ENCODE assay signal across 8 mouse cellular contexts in genomic region chr2:121474180-121474535, GRCm38 (mm10). TPM values are rescaled to one million over a fixed set of nuclear protein-coding genes. Genes with fewer than 3 reads are reported as not detected.
A peak's percentile ranks its signal among the peaks of the same experiment; 100 is the strongest.
DNase-seq lines count a peak whose midpoint lies in the region; ATAC-seq and TF ChIP-seq lines count a peak whose summit lies in the region.

No protein-coding gene starts in this region.

- H3K4me1 ChIP-seq in heart, embryonic 14.5 days (ENCODE audit: control insufficient read depth in 2 of 2, insufficient read depth in 2 of 2, low read length in 2 of 2), result no peaks in the 10 kb centered on the region
- no peaks in the 10 kb centered on the region for H3K4me1 ChIP-seq in hindbrain, embryonic 12.5 days

- H3K4me2 ChIP-seq in heart, embryonic 14.5 days (ENCODE audit: low read length), result peak overlapping the region; percentile 66
- H3K4me2 ChIP-seq in hindbrain, embryonic 12.5 days (replicated peaks), result peak overlapping the region; percentile 83

- intact Hi-C loops in heart, postnatal 25 days (cut with DNase I), result loop anchor here (1.0 kb wide), 2 partner anchors 25 to 33 kb away; partner anchors contain the start of gene Serf2
- intact Hi-C loops in left cerebral cortex, postnatal 25 days (cut with DNase I), result loop anchor here (1.0 to 5.0 kb wide), 2 partner anchors 25 to 33 kb away; partner anchors contain the start of genes Mfap1a, Serf2 and Wdr76

- peak overlapping the region; percentile 60 to 69 for H3K4me3 ChIP-seq in heart, embryonic 14.5 days (ENCODE audit: control insufficient read depth in 1 of 2, insufficient read depth in 1 of 2, low read depth in 1 of 2, low read length in 2 of 2)
- H3K4me3 ChIP-seq in hindbrain, embryonic 12.5 days, result peak overlapping the region; percentile 57

- no peak for TF ChIP-seq CTCF in Patski (IDR thresholded peaks at IDR 0.05)

- H3K27ac ChIP-seq in heart, embryonic 14.5 days (replicated peaks in 1 of 2; ENCODE audit: control insufficient read depth in 1 of 2, insufficient read depth in 1 of 2, low read depth in 2 of 2, low read length in 2 of 2), result peak overlapping the region; percentile 48 to 55; a peak in 3 of 4 replicates
- peak overlapping the region; percentile 60 for H3K27ac ChIP-seq in hindbrain, embryonic 12.5 days

- ATAC-seq in heart, embryonic 14.5 days (ENCODE audit: insufficient number of reproducible peaks, insufficient read depth, low FRiP score, low read depth), result 0 out of 2 replicates have a peak, but pooled peaks have one; percentile 6
- peak; percentile 26 for ATAC-seq in Patski
- peak; percentile 46 for ATAC-seq in hindbrain, embryonic 12.5 days (ENCODE audit: low FRiP score)
- peak; percentile 23 for ATAC-seq in megakaryocyte-erythroid progenitor cell, adult 5-6 weeks (replicated peaks; ENCODE audit: low FRiP score, low TSS enrichment, poor library complexity, severe bottlenecking)

- DNase-seq in heart, postnatal 25 days (ENCODE audit: low spot score), result no peak
- DNase-seq in Patski (ENCODE audit: low read depth, low spot score), result no peak
- DNase-seq in left cerebral cortex, postnatal 25 days (ENCODE audit: low spot score in 2 of 2), result no peak
- no peak for DNase-seq in right cerebral cortex, postnatal 10 days (ENCODE audit: low spot score in 2 of 2)
- DNase-seq in Muller cell, postnatal 12 days (ENCODE audit: inconsistent ontology term), result no peak

- peak overlapping the region; percentile 77 for H3K9ac ChIP-seq in heart, embryonic 14.5 days (ENCODE audit: low read length)
- peak overlapping the region; percentile 71; the same call in 1 of the 2 replicates for H3K9ac ChIP-seq in hindbrain, embryonic 12.5 days

- CTCF ChIA-PET in Patski (lab: Charles Lee), result no interaction called here

- WGBS in heart, embryonic 14.5 days, result 27% methylated on average over 8 of the region's 8 CpGs
- 37% methylated on average over 8 of the region's 8 CpGs for WGBS in hindbrain, embryonic 12.5 days

- in situ Hi-C loops in Patski (cut with MboI; ENCODE audit: low pct_unique_long_range_greater_than_20kb), result no loop called here

- H3K9me3 ChIP-seq in heart, embryonic 14.5 days (ENCODE audit: control insufficient read depth, low read length), result no peaks in the 10 kb centered on the region
- no peaks in the 10 kb centered on the region for H3K9me3 ChIP-seq in hindbrain, embryonic 12.5 days (replicated peaks)

- H3K36me3 ChIP-seq in heart, embryonic 14.5 days (ENCODE audit: control insufficient read depth, insufficient read depth, low read length), result 0 out of 2 replicates have a peak, but pooled peaks cover 3% of the 10 kb centered on the region
- H3K36me3 ChIP-seq in hindbrain, embryonic 12.5 days, result no peaks in the 10 kb centered on the region

- POLR2A ChIA-PET in Patski (lab: Charles Lee), result interaction anchor here (0.7 to 1.4 kb wide), 3 partner anchors 60 to 185 kb away, joined by 3 to 5 read pairs (median 4); partner anchors contain the start of genes Catsper2, Map1a and Pdia3

- H3K27me3 ChIP-seq in heart, embryonic 14.5 days (ENCODE audit: control insufficient read depth, insufficient read depth, low read length), result no peaks in the 10 kb centered on the region
- H3K27me3 ChIP-seq in Patski, result no peaks in the 10 kb centered on the region
- H3K27me3 ChIP-seq in hindbrain, embryonic 12.5 days, result no peaks in the 10 kb centered on the region

RNA-seq across cellular contexts. Expression of gene Mfap1b, which starts 0.3 kb away (rescaled TPM):
- 44.3 and 45.4 TPM in 2 replicates for polyA plus RNA-seq in heart, embryonic 14.5 days (2014; fragmentation: Nextera tagmentation; extraction: Ambion mirVana)
- total RNA-seq in heart, postnatal 25 days (2021), result 10 to 100 TPM; 29.1 to 30.2 TPM
- 35.3 TPM for polyA plus RNA-seq in Patski (2021)
- 72.4 and 75.7 TPM in 2 replicates for polyA plus RNA-seq in hindbrain, embryonic 12.5 days (2016; fragmentation: Nextera tagmentation; extraction: Ambion mirVana)
- 19.7 and 20.2 TPM in 2 replicates for total RNA-seq in megakaryocyte-erythroid progenitor cell, adult 5-6 weeks (2014; fragmentation: Nextera tagmentation)
- 50.0 and 51.3 TPM in 2 replicates for total RNA-seq in megakaryocyte-erythroid progenitor cell, adult 5-6 weeks (2017)
- 10 to 100 TPM; 39.9 to 40.9 TPM for total RNA-seq in left cerebral cortex, postnatal 25 days (2021)

RNA-seq across cellular contexts. Expression of gene Serinc4, which starts 17.6 kb away (rescaled TPM):
- 0.20 and 0.63 TPM in 2 replicates for polyA plus RNA-seq in heart, embryonic 14.5 days (2014; fragmentation: Nextera tagmentation; extraction: Ambion mirVana)
- under 1 TPM in 1 of 2 experiments, not detected in 1; 0.10 TPM for total RNA-seq in heart, postnatal 25 days (2021)
- polyA plus RNA-seq in Patski (2021), result 0.68 TPM
- 0.85 and 0.94 TPM in 2 replicates for polyA plus RNA-seq in hindbrain, embryonic 12.5 days (2016; fragmentation: Nextera tagmentation; extraction: Ambion mirVana)
- not detected in 2 replicates for total RNA-seq in megakaryocyte-erythroid progenitor cell, adult 5-6 weeks (2014; fragmentation: Nextera tagmentation)
- total RNA-seq in megakaryocyte-erythroid progenitor cell, adult 5-6 weeks (2017), result 1.4 TPM in 1 of 2 replicates, not detected in the other
- under 1 TPM; 0.46 to 0.62 TPM for total RNA-seq in left cerebral cortex, postnatal 25 days (2021)

RNA-seq across cellular contexts. Expression of gene Hypk, which starts 21.1 kb away (rescaled TPM):
- 85.7 and 101 TPM in 2 replicates for polyA plus RNA-seq in heart, embryonic 14.5 days (2014; fragmentation: Nextera tagmentation; extraction: Ambion mirVana)
- total RNA-seq in heart, postnatal 25 days (2021), result 10 to 100 TPM; 22.8 to 23.1 TPM
- polyA plus RNA-seq in Patski (2021), result 11.3 TPM
- 115 TPM in 2 replicates for polyA plus RNA-seq in hindbrain, embryonic 12.5 days (2016; fragmentation: Nextera tagmentation; extraction: Ambion mirVana)
- 154 and 217 TPM in 2 replicates for total RNA-seq in megakaryocyte-erythroid progenitor cell, adult 5-6 weeks (2014; fragmentation: Nextera tagmentation)
- 184 and 205 TPM in 2 replicates for total RNA-seq in megakaryocyte-erythroid progenitor cell, adult 5-6 weeks (2017)
- total RNA-seq in left cerebral cortex, postnatal 25 days (2021), result 10 to 100 TPM; 13.9 to 16.1 TPM

RNA-seq across cellular contexts. Expression of gene Serf2, which starts 25.2 kb away (rescaled TPM):
- polyA plus RNA-seq in heart, embryonic 14.5 days (2014; fragmentation: Nextera tagmentation; extraction: Ambion mirVana), result 675 and 694 TPM in 2 replicates
- total RNA-seq in heart, postnatal 25 days (2021), result 100 to 1,000 TPM; 392 to 395 TPM
- polyA plus RNA-seq in Patski (2021), result 667 TPM
- 455 and 463 TPM in 2 replicates for polyA plus RNA-seq in hindbrain, embryonic 12.5 days (2016; fragmentation: Nextera tagmentation; extraction: Ambion mirVana)
- total RNA-seq in megakaryocyte-erythroid progenitor cell, adult 5-6 weeks (2014; fragmentation: Nextera tagmentation), result 408 and 415 TPM in 2 replicates
- 367 and 469 TPM in 2 replicates for total RNA-seq in megakaryocyte-erythroid progenitor cell, adult 5-6 weeks (2017)
- total RNA-seq in left cerebral cortex, postnatal 25 days (2021), result 100 to 1,000 TPM; 188 to 195 TPM

RNA-seq across cellular contexts. Expression of gene Ell3, which starts 30.1 kb away (rescaled TPM):
- polyA plus RNA-seq in heart, embryonic 14.5 days (2014; fragmentation: Nextera tagmentation; extraction: Ambion mirVana), result 0.77 and 1.3 TPM in 2 replicates
- under 1 TPM in 1 of 2 experiments, not detected in 1; 0.14 TPM for total RNA-seq in heart, postnatal 25 days (2021)
- 1.6 TPM for polyA plus RNA-seq in Patski (2021)
- 3.3 and 5.7 TPM in 2 replicates for polyA plus RNA-seq in hindbrain, embryonic 12.5 days (2016; fragmentation: Nextera tagmentation; extraction: Ambion mirVana)
- total RNA-seq in megakaryocyte-erythroid progenitor cell, adult 5-6 weeks (2014; fragmentation: Nextera tagmentation), result not detected in 2 replicates
- total RNA-seq in megakaryocyte-erythroid progenitor cell, adult 5-6 weeks (2017), result not detected in 2 replicates
- total RNA-seq in left cerebral cortex, postnatal 25 days (2021), result not detected

Comparison
In these comparisons a context has a peak if more than half of its experiments do, and no peak if none do; other contexts are left out.
1. RNA of gene Hypk, which starts 21.1 kb away (total RNA-seq): 154 to 217 TPM in megakaryocyte-erythroid progenitor cell, adult 5-6 weeks; 22.8 to 23.1 TPM in heart, postnatal 25 days and 13.9 to 16.1 TPM in left cerebral cortex, postnatal 25 days; every median in the first group is over 4 times any median in the second.
2. Peak in every context shown above with its lines, with median percentiles within 50 percentile points of each other: ATAC-seq.